Mouse (Mus musculus): ENCODE results near the gene Ces1d.

GRCm38 (mm10) chr8:93197685-93198525, at the start of gene Ces1d:
- no peak for TF ChIP-seq CTCF (IDR thresholded peaks at IDR 0.05; ENCODE audit: low read depth, low read length)
- TF ChIP-seq POLR2A (IDR thresholded peaks at IDR 0.05; ENCODE audit: borderline replicate concordance, low read depth, low read length): no peak

Data from bone marrow macrophage, adult 2 months (primary cell).